Mouse (Mus musculus) MEL (cell line): ENCODE results near the gene Vsig2. TPM values are rescaled to one million over a fixed set of nuclear protein-coding genes. Genes with fewer than 3 reads are reported as not detected.
A peak's percentile ranks its signal among the peaks of the same experiment; 100 is the strongest.

Source experiments
- DNase-seq: peaks from one replicate; pipeline ENCODE4 v3.0.0; 2011; ENCODE audit warnings: low read depth, low spot score
- H3K27ac ChIP-seq: 2 replicates; pipeline ENCODE4 v1.5.1; 2012; ENCODE audit warnings: low read depth, mild to moderate bottlenecking, control low read depth, low read length, moderate library complexity; ENCODE audit not compliant: control insufficient read depth
- H3K27me3 ChIP-seq, 2 experiments: fragments of 150-350 bp in 1 of 2; sonication (generic) in 1 of 2; 2 replicates each; pipeline ENCODE4 v1.6.1; 2012; ENCODE audit warnings: low read length in 2 of 2, mild to moderate bottlenecking in 2 of 2, improper control_type of control experiment in 1 of 2, moderate library complexity in 1 of 2; ENCODE audit not compliant: insufficient read depth in 2 of 2, control insufficient read depth in 1 of 2
- H3K36me3 ChIP-seq, 2 experiments: 2 replicates each; pipeline ENCODE4 v1.6.1; 2012 to 2014; ENCODE audit warnings: low read length in 2 of 2, improper control_type of control experiment in 1 of 2, inconsistent platforms in 1 of 2, mild to moderate bottlenecking in 1 of 2; ENCODE audit not compliant: insufficient read depth in 2 of 2, control insufficient read depth in 1 of 2
- H3K4me1 ChIP-seq, 2 experiments: fragments of 150-350 bp in 1 of 2; sonication (generic) in 1 of 2; 2 replicates each; pipeline ENCODE4 v1.6.1; 2012; ENCODE audit warnings: low read length in 2 of 2, improper control_type of control experiment in 1 of 2, mild to moderate bottlenecking in 1 of 2; ENCODE audit not compliant: insufficient read depth in 2 of 2, control insufficient read depth in 1 of 2
- H3K4me3 ChIP-seq, 2 experiments: fragments of 150-350 bp in 1 of 2; sonication (generic) in 1 of 2; 2 replicates each; pipeline ENCODE4 v1.5.1; 2012; ENCODE audit warnings: low read depth in 2 of 2, low read length in 2 of 2, mild to moderate bottlenecking in 2 of 2, moderate library complexity in 2 of 2, control low read depth in 1 of 2, improper control_type of control experiment in 1 of 2; ENCODE audit not compliant: control insufficient read depth in 1 of 2, insufficient read depth in 1 of 2
- H3K79me2 ChIP-seq: 2 replicates; pipeline ENCODE4 v1.6.1; 2012; ENCODE audit warnings: mild to moderate bottlenecking, low read length, moderate library complexity; ENCODE audit not compliant: control insufficient read depth, poor library complexity, insufficient read depth
- H3K9ac ChIP-seq: 2 replicates; pipeline ENCODE4 v1.6.1; 2012; ENCODE audit warnings: low read depth, mild to moderate bottlenecking, control low read depth, low read length, moderate library complexity; ENCODE audit not compliant: control insufficient read depth, poor library complexity, severe bottlenecking
- H3K9me3 ChIP-seq: fragments of 150-350 bp; sonication (generic); replicated peaks from 2 replicates; pipeline ENCODE4 v1.6.1; 2012; ENCODE audit warnings: mild to moderate bottlenecking, low read length, improper control_type of control experiment, moderate library complexity; ENCODE audit not compliant: insufficient read depth
- BHLHE40 ChIP-seq: IDR thresholded peaks from 2 replicates; pipeline ENCODE4 v1.6.1; 2012; ENCODE audit warnings: low read depth, mild to moderate bottlenecking, inconsistent platforms, low read length, improper control_type of control experiment, borderline replicate concordance
- CHD2 ChIP-seq: IDR thresholded peaks from 2 replicates; pipeline ENCODE4 v1.6.1; 2011; ENCODE audit warnings: low read length, improper control_type of control experiment
- CTCF ChIP-seq, 3 experiments: IDR thresholded peaks in 2 of 3; conservative IDR thresholded peaks in 1 of 3; 2 replicates each; pipeline ENCODE4 v1.5.1; 2011 to 2012; ENCODE audit warnings: low read length in 3 of 3, low read depth in 2 of 3, mild to moderate bottlenecking in 2 of 3, improper control_type of control experiment in 1 of 3, inconsistent platforms in 1 of 3, mixed read lengths in 1 of 3, moderate library complexity in 1 of 3; ENCODE audit not compliant: control insufficient read depth in 1 of 3, insufficient read depth in 1 of 3, poor library complexity in 1 of 3, severe bottlenecking in 1 of 3
- E2F4 ChIP-seq: IDR thresholded peaks from 2 replicates; pipeline ENCODE4 v1.6.1; 2011; ENCODE audit warnings: low read depth, low read length, improper control_type of control experiment, borderline replicate concordance
- ELF1 ChIP-seq: IDR thresholded peaks from 2 replicates; pipeline ENCODE4 v1.6.1; 2014; ENCODE audit warnings: low read depth, mild to moderate bottlenecking, inconsistent platforms, low read length, improper control_type of control experiment, moderate library complexity
- EP300 ChIP-seq, 2 experiments: IDR thresholded peaks; 2 replicates each; pipeline ENCODE4 v1.6.1; 2011; ENCODE audit warnings: improper control_type of control experiment in 2 of 2, low read length in 2 of 2, low read depth in 1 of 2, mild to moderate bottlenecking in 1 of 2
- ETS1 ChIP-seq: IDR thresholded peaks from 2 replicates; pipeline ENCODE4 v1.6.1; 2012; ENCODE audit warnings: low read depth, mild to moderate bottlenecking, inconsistent platforms, low read length, improper control_type of control experiment, moderate library complexity
- GABPA ChIP-seq: IDR thresholded peaks from 2 replicates; pipeline ENCODE4 v1.6.1; 2012; ENCODE audit warnings: low read depth, mild to moderate bottlenecking, inconsistent platforms, low read length, improper control_type of control experiment, moderate library complexity
- GATA1 ChIP-seq: IDR thresholded peaks from 2 replicates; pipeline ENCODE4 v1.6.1; 2011; ENCODE audit warnings: low read depth, low read length, improper control_type of control experiment
- KAT2A ChIP-seq: conservative IDR thresholded peaks from 2 replicates; pipeline ENCODE4 v1.6.1; 2012; ENCODE audit warnings: low read depth, low read length, improper control_type of control experiment, inconsistent platforms
- MAFK ChIP-seq: IDR thresholded peaks from 2 replicates; pipeline ENCODE4 v1.6.1; 2011; ENCODE audit warnings: low read depth, mild to moderate bottlenecking, low read length, improper control_type of control experiment, borderline replicate concordance
- MAZ ChIP-seq: IDR thresholded peaks from 2 replicates; pipeline ENCODE4 v1.6.1; 2012; ENCODE audit warnings: low read depth, mild to moderate bottlenecking, inconsistent platforms, low read length, improper control_type of control experiment
- MXI1 ChIP-seq: IDR thresholded peaks from 2 replicates; pipeline ENCODE4 v1.6.1; 2011; ENCODE audit warnings: mild to moderate bottlenecking, low read depth, low read length, improper control_type of control experiment
- MYB ChIP-seq: IDR thresholded peaks from 2 replicates; pipeline ENCODE4 v1.6.1; 2011; ENCODE audit warnings: mild to moderate bottlenecking, low read depth, low read length, improper control_type of control experiment
- MYC ChIP-seq: IDR thresholded peaks from 2 replicates; pipeline ENCODE4 v1.6.1; 2011; ENCODE audit warnings: low read depth, mild to moderate bottlenecking, low read length, improper control_type of control experiment, moderate library complexity
- NELFE ChIP-seq: IDR thresholded peaks from 2 replicates; pipeline ENCODE4 v1.6.1; 2011; ENCODE audit warnings: low read depth, low read length, improper control_type of control experiment
- NRF1 ChIP-seq: IDR thresholded peaks from 2 replicates; pipeline ENCODE4 v1.6.1; 2014; ENCODE audit warnings: low read depth, mild to moderate bottlenecking, inconsistent platforms, low read length, improper control_type of control experiment, moderate library complexity; ENCODE audit not compliant: poor library complexity, insufficient read depth, severe bottlenecking
- POLR2A ChIP-seq, 2 experiments: IDR thresholded peaks; 2 replicates each; pipeline ENCODE4 v1.6.1; 2011 to 2012; ENCODE audit warnings: low read length in 2 of 2, mild to moderate bottlenecking in 2 of 2, control low read depth in 1 of 2, improper control_type of control experiment in 1 of 2, low read depth in 1 of 2, moderate library complexity in 1 of 2; ENCODE audit not compliant: control insufficient read depth in 1 of 2, insufficient read depth in 1 of 2, poor library complexity in 1 of 2
- POLR2AphosphoS2 ChIP-seq: IDR thresholded peaks from 2 replicates; pipeline ENCODE4 v1.6.1; 2011; ENCODE audit warnings: low read length, improper control_type of control experiment
- RAD21 ChIP-seq: IDR thresholded peaks from 2 replicates; pipeline ENCODE4 v1.6.1; 2011; ENCODE audit warnings: mild to moderate bottlenecking, low read depth, low read length, improper control_type of control experiment
- RCOR1 ChIP-seq: IDR thresholded peaks from 2 replicates; pipeline ENCODE4 v1.6.1; 2012; ENCODE audit warnings: low read depth, mild to moderate bottlenecking, inconsistent platforms, low read length, improper control_type of control experiment
- SIN3A ChIP-seq: IDR thresholded peaks from 2 replicates; pipeline ENCODE4 v1.6.1; 2012; ENCODE audit warnings: low read length, improper control_type of control experiment, inconsistent platforms
- SMC3 ChIP-seq: IDR thresholded peaks from 2 replicates; pipeline ENCODE4 v1.6.1; 2011; ENCODE audit warnings: low read depth, low read length, improper control_type of control experiment
- TAL1 ChIP-seq: IDR thresholded peaks from 2 replicates; pipeline ENCODE4 v1.6.1; 2012; ENCODE audit warnings: mild to moderate bottlenecking, inconsistent platforms, low read length, moderate library complexity, mixed read lengths
- TBP ChIP-seq: IDR thresholded peaks from 2 replicates; pipeline ENCODE4 v1.8.0; 2011; ENCODE audit warnings: low read depth, low read length, improper control_type of control experiment
- TCF12 ChIP-seq: IDR thresholded peaks from 2 replicates; pipeline ENCODE4 v1.6.1; 2014; ENCODE audit warnings: low read depth, mild to moderate bottlenecking, inconsistent platforms, low read length, improper control_type of control experiment, moderate library complexity
- UBTF ChIP-seq: IDR thresholded peaks from 2 replicates; pipeline ENCODE4 v1.6.1; 2012; ENCODE audit warnings: low read depth, mild to moderate bottlenecking, inconsistent platforms, low read length, improper control_type of control experiment, moderate library complexity, borderline replicate concordance; ENCODE audit not compliant: insufficient read depth
- USF2 ChIP-seq, 2 experiments: IDR thresholded peaks; 2 replicates each; pipeline ENCODE4 v1.6.1; 2011 to 2012; ENCODE audit warnings: improper control_type of control experiment in 2 of 2, low read length in 2 of 2, borderline replicate concordance in 1 of 2, inconsistent platforms in 1 of 2, low read depth in 1 of 2, mild to moderate bottlenecking in 1 of 2; ENCODE audit not compliant: insufficient read depth in 1 of 2
- ZC3H11A ChIP-seq: IDR thresholded peaks from 2 replicates; pipeline ENCODE4 v1.6.1; 2012; ENCODE audit warnings: low read depth, mild to moderate bottlenecking, inconsistent platforms, low read length, improper control_type of control experiment
- ZKSCAN1 ChIP-seq: IDR thresholded peaks from 2 replicates; pipeline ENCODE4 v1.6.1; 2012; ENCODE audit warnings: low read depth, mild to moderate bottlenecking, inconsistent platforms, low read length, improper control_type of control experiment, moderate library complexity
- polyA plus RNA-seq, 2 experiments: library from polyadenylated mRNA; stranded (reverse) in 1 of 2; unstranded in 1 of 2; fragments of >175 nt in 1 of 2; fragments of >200 nt in 1 of 2; gene quantifications; 2 replicates each; pipeline versions ENCODE4 v1.2.1 to v1.2.4; 2012; ENCODE audit warnings: low replicate concordance in 2 of 2, low read depth in 1 of 2; ENCODE audit not compliant: insufficient read length in 2 of 2, insufficient read depth in 1 of 2, missing spikeins in 1 of 2
- total RNA-seq: library from RNA; depleted of rRNA; stranded (reverse); fragments of 300-350 nt; gene quantifications from 2 replicates; pipeline ENCODE4 v1.2.3, GENCODE M21; 2012

The Vsig2 gene
- total and polyA plus RNA-seq, 3 experiments: 0.64 TPM; not detected in 2

DNA sequence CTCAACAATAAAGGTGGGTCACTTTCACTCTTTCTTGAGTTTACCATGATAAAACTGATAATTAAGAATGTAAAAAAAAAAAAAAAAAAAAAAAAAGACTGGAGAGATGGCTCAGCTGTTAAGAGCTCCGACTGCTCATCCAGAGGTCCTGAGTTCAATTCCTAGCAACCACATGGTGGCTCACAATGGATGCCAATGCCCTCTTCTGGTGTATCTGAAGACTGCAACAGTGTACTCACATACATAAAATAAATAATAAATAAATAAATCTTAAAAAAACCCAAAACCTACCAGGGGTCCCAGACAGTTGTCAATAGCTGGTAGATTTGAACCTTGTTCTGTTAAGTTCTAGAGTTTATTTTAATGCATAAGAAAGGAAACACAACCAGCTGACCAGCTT is 7.8 kb downstream of the Vsig2 start:
- Histone ChIP-seq H3K9me3 (no peaks in the 10 kb centered on the region), H3K79me2 (no peaks in the 10 kb centered on the region), H3K36me3 (peaks cover 0 to 6% of the 10 kb centered on the region in 2 experiments; a peak in 1 of 4 replicates), H3K4me1 (peaks cover 0 to 6% of the 10 kb centered on the region in 2 experiments; a peak in 2 of 4 replicates), H3K4me3 (no peak overlapping the region), H3K9ac (no peak overlapping the region), H3K27me3 (no peaks in the 10 kb centered on the region), H3K27ac (no peak overlapping the region)
- no peak for TF ChIP-seq USF2 (IDR thresholded peaks at IDR 0.05; ENCODE audit: borderline replicate concordance in 1 of 2, insufficient read depth in 1 of 2, low read depth in 1 of 2, low read length in 2 of 2)
- TF ChIP-seq NELFE: no peak
- TF ChIP-seq NRF1: no peak
- no peak for TF ChIP-seq ETS1
- TF ChIP-seq GATA1: no peak
- no peak for TF ChIP-seq KAT2A
- TF ChIP-seq GABPA: no peak
- TF ChIP-seq POLR2A (IDR thresholded peaks at IDR 0.05; ENCODE audit: control insufficient read depth in 1 of 2, insufficient read depth in 1 of 2, low read depth in 1 of 2, low read length in 2 of 2, poor library complexity in 1 of 2): no peak
- no peak for TF ChIP-seq TBP
- no peak for TF ChIP-seq MXI1
- no peak for TF ChIP-seq MYC
- 0 out of 2 replicates have a peak, but pooled peaks have one; percentile 1 for TF ChIP-seq ZC3H11A
- TF ChIP-seq MAZ: no peak
- TF ChIP-seq BHLHE40: no peak
- TF ChIP-seq UBTF: no peak
- TF ChIP-seq SMC3: peak; percentile 21; the same call in 1 of the 2 replicates
- TF ChIP-seq MAFK: no peak
- 0 out of 2 replicates have a peak, but pooled peaks have one; percentile 15 for TF ChIP-seq RAD21
- TF ChIP-seq CTCF (IDR thresholded peaks at IDR 0.05 in 2 of 3, conservative IDR thresholded peaks at IDR 0.05 in 1 of 3; ENCODE audit: control insufficient read depth in 1 of 3, insufficient read depth in 1 of 3, low read depth in 2 of 3, low read length in 3 of 3, poor library complexity in 1 of 3, severe bottlenecking in 1 of 3): peak in 2 of 3 experiments; percentile 2 to 30; a peak in 2 of 6 replicates
- no peak for TF ChIP-seq SIN3A
- no peak for DNase-seq

- no peak overlapping the region for H3K27ac ChIP-seq
- H3K9me3 ChIP-seq: no peaks in the 10 kb centered on the region
- H3K27me3 ChIP-seq: no peaks in the 10 kb centered on the region
- H3K4me1 ChIP-seq: peaks cover 6 to 27% of the 10 kb centered on the region in 2 experiments
- no peak for DNase-seq
- no peaks in the 10 kb centered on the region for H3K79me2 ChIP-seq
- no peak overlapping the region for H3K9ac ChIP-seq
- H3K4me3 ChIP-seq: no peak overlapping the region
- peaks cover 0 to 24% of the 10 kb centered on the region in 2 experiments; a peak in 2 of 4 replicates for H3K36me3 ChIP-seq
- no peak for TF ChIP-seq ZKSCAN1
- TF ChIP-seq RCOR1: peak; percentile 70
- TF ChIP-seq CHD2: no peak
- TF ChIP-seq ZC3H11A: no peak
- no peak for TF ChIP-seq POLR2A (IDR thresholded peaks at IDR 0.05; ENCODE audit: control insufficient read depth in 1 of 2, insufficient read depth in 1 of 2, low read depth in 1 of 2, low read length in 2 of 2, poor library complexity in 1 of 2)
- no peak for TF ChIP-seq NELFE
- no peak for TF ChIP-seq RAD21
- no peak for TF ChIP-seq TAL1
- TF ChIP-seq TCF12: no peak
- TF ChIP-seq ELF1: no peak
- TF ChIP-seq BHLHE40: no peak
- peak in 1 of 2 experiments; percentile 21; a peak in 1 of 4 replicates for TF ChIP-seq EP300 (IDR thresholded peaks at IDR 0.05; ENCODE audit: low read depth in 1 of 2, low read length in 2 of 2)
- no peak for TF ChIP-seq E2F4
- TF ChIP-seq UBTF: no peak
- TF ChIP-seq POLR2AphosphoS2: no peak
- TF ChIP-seq GATA1: peak; percentile 52
- no peak for TF ChIP-seq MXI1
- TF ChIP-seq NRF1: no peak
- no peak for TF ChIP-seq MYB
Measured at GRCm38 (mm10) chr9:37550435-37550834, 11.4 kb downstream of the Vsig2 start.
